Mouse (Mus musculus) C2C12 (cell line): ENCODE data around the gene Kank2. TPM values are rescaled to one million over a fixed set of nuclear protein-coding genes. Genes with fewer than 3 reads are reported as not detected.

ENCODE experiments used
- H3K27me3 ChIP-seq: one replicate; pipeline ENCODE4 v1.6.1; 2011; ENCODE audit not compliant: control insufficient read depth, insufficient read depth, insufficient read length
- H3K36me3 ChIP-seq: one replicate; pipeline ENCODE4 v1.6.1; 2011; ENCODE audit not compliant: control insufficient read depth, insufficient read depth
- H3K4me3 ChIP-seq: one replicate; pipeline ENCODE4 v1.5.1; 2011; ENCODE audit warnings: mild to moderate bottlenecking, control low read depth; ENCODE audit not compliant: poor library complexity, insufficient read depth, severe bottlenecking
- H3K79me2 ChIP-seq: one replicate; pipeline ENCODE4 v1.6.1; 2011; ENCODE audit not compliant: control insufficient read depth, insufficient read depth
- H3K79me3 ChIP-seq: one replicate; pipeline ENCODE4 v1.6.1; 2011; ENCODE audit warnings: low read depth, control low read depth
- H3ac ChIP-seq: one replicate; pipeline ENCODE3; 2011; ENCODE audit warnings: low read depth; ENCODE audit not compliant: control insufficient read depth, insufficient read length
- CEBPB ChIP-seq: IDR thresholded peaks from one replicate; pipeline ENCODE4 v1.6.1; 2011; ENCODE audit warnings: low read depth, mild to moderate bottlenecking, control low read depth, moderate library complexity
- CTCF ChIP-seq: IDR thresholded peaks from one replicate; pipeline ENCODE4 v1.5.1; 2011; ENCODE audit not compliant: control insufficient read depth, insufficient read depth, insufficient read length
- FOSL1 ChIP-seq: IDR thresholded peaks from one replicate; pipeline ENCODE4 v1.8.0; 2011; ENCODE audit warnings: mild to moderate bottlenecking, low read length; ENCODE audit not compliant: poor library complexity, insufficient read depth, severe bottlenecking
- MAX ChIP-seq: IDR thresholded peaks from one replicate; pipeline ENCODE4 v1.6.1; 2011; ENCODE audit warnings: mild to moderate bottlenecking, control low read depth
- MYOD1 ChIP-seq: IDR thresholded peaks from one replicate; pipeline ENCODE4 v1.6.1; 2011; ENCODE audit warnings: low read depth; ENCODE audit not compliant: control insufficient read depth, insufficient read length
- MYOG ChIP-seq: IDR thresholded peaks from one replicate; pipeline ENCODE4 v1.6.1; 2011; ENCODE audit not compliant: control insufficient read depth, insufficient read length; ENCODE audit errors: extremely low read depth
- USF1 ChIP-seq: IDR thresholded peaks from one replicate; pipeline ENCODE4 v1.6.1; 2011; ENCODE audit warnings: low read depth, mild to moderate bottlenecking, control low read depth, moderate library complexity
- polyA plus RNA-seq: library from polyadenylated mRNA; unstranded; fragments of >200 nt; fragmentation: generic; extraction: Trizol; gene quantifications from one replicate; pipeline ENCODE4 v1.2.1, GENCODE M21; 2012; ENCODE audit warnings: missing spikeins

Gene Kank2
- polyA plus RNA-seq, 1 experiment = 43.3 TPM

GRCm38 (mm10) chr9:21737188-21737587 lies 61.4 kb downstream of the Kank2 start:
- Histone ChIP-seq H3K79me3 (peaks cover 14% of the 10 kb centered on the region), H3K36me3 (peaks cover 96% of the 10 kb centered on the region), H3K27me3 (no peaks in the 10 kb centered on the region), H3K4me3 (no peak overlapping the region), H3ac (no peak overlapping the region), H3K79me2 (peaks cover 29% of the 10 kb centered on the region)
- no peak for TF ChIP-seq MAX
- TF ChIP-seq MYOG = no peak
- TF ChIP-seq FOSL1 = no peak

DNA sequence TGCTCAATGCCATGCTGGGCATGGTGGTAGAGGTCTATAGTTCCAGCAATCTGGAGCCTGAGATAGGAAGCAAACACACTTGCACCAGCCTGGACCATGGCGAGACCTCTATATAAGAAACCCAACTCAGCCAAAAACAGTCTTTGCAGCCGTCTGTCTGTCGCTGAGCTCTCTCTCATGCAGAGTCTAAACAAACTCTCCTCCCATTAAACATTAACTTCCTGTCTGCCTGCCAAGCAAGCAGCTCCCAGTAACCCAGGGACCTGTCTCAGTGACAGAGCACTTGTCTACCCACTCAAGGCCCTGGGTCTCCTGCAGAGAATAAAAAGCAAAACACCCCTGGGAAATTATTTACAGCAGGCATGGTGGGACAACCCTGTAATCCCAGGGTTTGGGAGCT lies 62.0 kb downstream of the Kank2 start:
- Histone ChIP-seq H3ac (no peak overlapping the region), H3K4me3 (no peak overlapping the region), H3K36me3 (peaks cover 96% of the 10 kb centered on the region), H3K79me2 (peaks cover 35% of the 10 kb centered on the region), H3K27me3 (no peaks in the 10 kb centered on the region), H3K79me3 (peaks cover 20% of the 10 kb centered on the region)
- TF ChIP-seq FOSL1 (no peak), CEBPB (no peak), MYOD1 (no peak), MAX (no peak)

GRCm38 (mm10) chr9:21735126-21735525 lies 63.4 kb downstream of the Kank2 start:
- Histone ChIP-seq H3ac (no peak overlapping the region), H3K79me3 (peaks cover 34% of the 10 kb centered on the region), H3K79me2 (peaks cover 50% of the 10 kb centered on the region), H3K4me3 (no peak overlapping the region), H3K36me3 (peaks cover 96% of the 10 kb centered on the region), H3K27me3 (no peaks in the 10 kb centered on the region)
- TF ChIP-seq USF1 = no peak
- no peak for TF ChIP-seq CEBPB
- TF ChIP-seq FOSL1 = no peak
- TF ChIP-seq CTCF = no peak
- no peak for TF ChIP-seq MYOD1
- TF ChIP-seq MAX = no peak
- TF ChIP-seq MYOG = no peak

GRCm38 (mm10) chr9:21733989-21734388 lies 64.6 kb downstream of the Kank2 start:
- no peak for TF ChIP-seq MYOD1
- no peak for TF ChIP-seq FOSL1
- TF ChIP-seq CEBPB = no peak
- TF ChIP-seq CTCF = no peak
- TF ChIP-seq MYOG = no peak
- TF ChIP-seq MAX = no peak
- TF ChIP-seq USF1 = no peak
- Histone ChIP-seq H3K4me3 (no peak overlapping the region), H3K27me3 (no peaks in the 10 kb centered on the region), H3K36me3 (peaks cover 85% of the 10 kb centered on the region), H3K79me3 (peaks cover 41% of the 10 kb centered on the region), H3ac (no peak overlapping the region), H3K79me2 (peaks cover 58% of the 10 kb centered on the region)

DNA sequence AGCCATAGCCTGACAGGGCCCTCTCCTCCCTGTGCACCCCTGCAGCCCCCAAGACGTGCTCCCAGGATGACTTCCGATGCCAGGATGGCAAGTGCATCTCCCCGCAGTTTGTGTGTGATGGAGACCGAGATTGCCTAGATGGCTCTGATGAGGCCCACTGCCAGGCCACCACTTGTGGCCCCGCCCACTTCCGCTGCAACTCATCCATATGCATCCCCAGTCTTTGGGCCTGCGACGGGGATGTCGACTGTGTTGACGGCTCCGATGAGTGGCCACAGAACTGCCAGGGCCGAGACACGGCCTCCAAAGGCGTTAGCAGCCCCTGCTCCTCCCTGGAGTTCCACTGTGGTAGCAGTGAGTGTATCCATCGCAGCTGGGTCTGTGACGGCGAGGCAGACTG lies 65.1 kb downstream of the Kank2 start:
- peaks cover 64% of the 10 kb centered on the region for H3K79me2 ChIP-seq
- H3K36me3 ChIP-seq = peaks cover 80% of the 10 kb centered on the region
- no peaks in the 10 kb centered on the region for H3K27me3 ChIP-seq
- TF ChIP-seq CTCF (no peak), MYOG (no peak), MAX (no peak), CEBPB (no peak), MYOD1 (no peak), FOSL1 (no peak), USF1 (no peak)
- no peak overlapping the region for H3K4me3 ChIP-seq
- H3ac ChIP-seq = no peak overlapping the region
- H3K79me3 ChIP-seq = peaks cover 46% of the 10 kb centered on the region

DNA sequence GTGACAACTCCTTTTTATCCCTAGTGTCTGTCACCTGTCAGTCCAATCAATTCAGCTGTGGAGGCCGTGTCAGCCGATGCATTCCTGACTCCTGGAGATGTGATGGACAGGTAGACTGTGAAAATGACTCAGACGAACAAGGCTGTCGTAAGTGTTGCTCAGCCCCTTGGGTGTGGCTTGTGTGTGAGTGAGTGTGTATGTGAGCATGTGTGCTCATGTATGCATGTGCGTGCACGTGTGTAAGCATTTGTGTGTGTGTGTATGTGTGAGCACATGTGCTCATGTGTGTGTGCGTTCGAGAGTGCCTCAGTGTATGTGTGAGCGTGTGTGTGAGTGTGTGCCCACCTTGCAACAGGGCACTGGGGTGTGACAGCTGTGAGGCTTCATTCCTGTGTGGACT lies 66.3 kb downstream of the Kank2 start:
- peaks cover 76% of the 10 kb centered on the region for H3K79me2 ChIP-seq
- H3K27me3 ChIP-seq = no peaks in the 10 kb centered on the region
- TF ChIP-seq MYOG = no peak
- no peak for TF ChIP-seq FOSL1
- no peak for TF ChIP-seq MAX
- no peak for TF ChIP-seq CEBPB
- TF ChIP-seq CTCF = no peak
- no peak for TF ChIP-seq MYOD1
- TF ChIP-seq USF1 = no peak
- H3K36me3 ChIP-seq = peaks cover 74% of the 10 kb centered on the region
- no peak overlapping the region for H3ac ChIP-seq
- peaks cover 55% of the 10 kb centered on the region for H3K79me3 ChIP-seq
- no peak overlapping the region for H3K4me3 ChIP-seq
